Mouse (Mus musculus) small intestine, adult 2 months (tissue): ENCODE measurements around the gene Hectd1.

Experiments
- CTCF ChIP-seq: fragments of 200-500 bp; IDR thresholded peaks from 2 replicates; pipeline ENCODE4 v1.5.1; 2012; ENCODE audit warnings: low read depth, mild to moderate bottlenecking, control low read depth, inconsistent platforms, low read length, moderate library complexity, mixed read lengths; ENCODE audit not compliant: insufficient replicate concordance, insufficient read length; ENCODE audit errors: extremely low read depth
- POLR2A ChIP-seq: fragments of 200-500 bp; IDR thresholded peaks from 2 replicates; pipeline ENCODE4 v1.6.1; 2012; ENCODE audit warnings: low read depth, mild to moderate bottlenecking, control low read depth, inconsistent platforms, low read length, moderate library complexity

GRCm38 (mm10) chr12:51718617-51719016 lies 110.7 kb downstream of the Hectd1 start:
- TF ChIP-seq CTCF, result no peak
- no peak for TF ChIP-seq POLR2A
